Mouse (Mus musculus) hematopoietic stem cell, adult 5-6 weeks (primary cell): Measurements from ENCODE around the gene Gpr61. TPM values are rescaled to one million over a fixed set of nuclear protein-coding genes. Genes with fewer than 3 reads are reported as not detected.

Experiments used
- ATAC-seq, 2 experiments: fragments of 125-278 bp in 1 of 2; replicated peaks in 1 of 2; 2 replicates each; pipeline ENCODE4 v1.8.0; 2016 to 2017; ENCODE audit warnings: inconsistent platforms in 2 of 2, mild to moderate bottlenecking in 2 of 2, moderate number of reproducible peaks in 2 of 2, low read depth in 1 of 2, moderate TSS enrichment in 1 of 2; ENCODE audit not compliant: low FRiP score in 2 of 2, poor library complexity in 2 of 2, severe bottlenecking in 2 of 2, insufficient read depth in 1 of 2, low TSS enrichment in 1 of 2
- total RNA-seq: library from RNA; stranded (forward); fragments of 172-1452, 232-1000 nt; gene quantifications from 2 replicates; pipeline ENCODE4 v1.2.3, GENCODE M21; 2017

The Gpr61 gene
- total RNA-seq, 1 experiment from 2014 or later = not detected

DNA sequence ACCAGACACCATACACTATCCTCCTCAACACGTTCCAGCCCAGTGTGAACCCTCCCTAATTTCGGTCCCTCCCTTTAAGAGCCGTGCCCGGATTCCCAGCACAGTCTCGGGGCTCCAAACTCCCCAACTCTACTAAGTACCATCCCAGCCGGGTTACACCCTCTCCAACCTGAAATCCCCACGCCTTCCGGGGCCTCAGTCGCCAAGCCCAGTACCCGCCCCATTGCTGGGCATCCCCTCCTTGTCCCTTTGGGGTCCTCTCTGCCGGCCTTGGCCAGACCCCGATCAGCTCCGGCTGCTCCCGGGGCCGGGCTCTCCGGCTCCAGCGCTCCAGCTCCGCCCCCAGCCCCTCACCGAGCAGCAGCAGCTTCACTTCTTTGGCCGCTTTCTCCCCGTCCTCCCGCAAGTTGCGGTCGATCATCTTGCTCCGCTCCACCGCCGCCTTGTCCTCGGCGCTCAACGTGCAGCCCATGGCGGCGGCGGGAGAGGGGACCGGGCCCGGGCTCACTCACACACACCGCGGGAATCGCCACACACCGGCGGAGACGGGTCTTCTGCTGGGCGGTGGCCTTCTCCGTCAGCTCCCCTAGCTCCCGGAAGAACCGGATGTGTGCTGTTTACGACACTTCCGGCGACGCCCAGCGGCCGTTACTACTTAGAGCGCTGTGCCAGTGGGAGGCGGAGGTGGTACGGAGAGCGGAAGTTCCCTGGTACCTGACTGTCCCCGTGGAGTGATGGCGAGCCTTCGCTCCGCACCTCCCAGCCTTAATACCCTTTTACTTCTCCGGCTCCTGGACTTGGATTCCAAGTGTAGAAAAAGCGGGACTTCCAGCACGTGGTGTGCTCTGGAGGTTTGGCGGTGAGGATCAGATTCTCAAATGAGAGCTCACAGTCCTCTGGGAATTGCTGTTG is 8.9 kb downstream of the Gpr61 start, which contains the start of gene Gnai3:
Gene Gnai3, minus strand, starts transcription at position 613 of the 912 bp plus-strand sequence.
- peak; percentile 92 to 98 for ATAC-seq

DNA sequence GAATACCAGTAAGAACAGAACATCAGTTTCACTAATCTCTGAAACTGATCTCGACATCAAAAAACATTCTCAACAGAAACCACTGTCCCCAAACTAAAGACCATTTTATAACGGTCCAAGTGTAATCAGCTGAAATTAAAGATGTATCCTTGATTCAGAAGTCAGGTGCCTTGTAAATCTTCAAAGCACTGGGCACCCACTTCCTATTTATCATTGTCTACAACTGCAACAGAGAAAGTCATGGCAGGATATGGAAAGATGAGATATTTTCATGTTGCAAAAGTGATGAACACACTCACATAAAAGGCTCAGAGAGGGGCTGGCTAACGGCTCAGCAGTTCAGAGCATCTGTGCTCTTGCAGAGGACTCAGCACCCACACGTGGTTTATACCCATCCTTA is 13.9 kb downstream of the Gpr61 start:
- ATAC-seq = no peak

DNA sequence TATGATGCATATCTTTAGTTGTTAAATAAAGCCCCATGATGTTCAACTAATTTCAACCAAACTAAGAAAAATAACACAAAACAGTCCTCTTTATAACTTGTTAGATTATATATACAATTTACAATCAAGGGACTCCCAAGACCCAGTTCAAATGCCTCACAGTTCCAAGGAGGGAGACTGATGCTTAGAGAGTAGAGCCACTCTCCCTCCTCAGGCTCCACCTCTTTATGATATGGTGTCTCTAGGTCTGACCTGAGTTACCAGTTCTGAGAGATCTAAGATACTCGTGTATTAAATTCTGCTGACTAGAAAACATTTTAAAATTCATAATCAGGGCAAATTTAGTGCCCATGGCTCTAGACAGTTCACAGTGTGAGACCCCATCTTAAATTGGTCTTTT is 15.6 kb downstream of the Gpr61 start:
- ATAC-seq = no peak

DNA sequence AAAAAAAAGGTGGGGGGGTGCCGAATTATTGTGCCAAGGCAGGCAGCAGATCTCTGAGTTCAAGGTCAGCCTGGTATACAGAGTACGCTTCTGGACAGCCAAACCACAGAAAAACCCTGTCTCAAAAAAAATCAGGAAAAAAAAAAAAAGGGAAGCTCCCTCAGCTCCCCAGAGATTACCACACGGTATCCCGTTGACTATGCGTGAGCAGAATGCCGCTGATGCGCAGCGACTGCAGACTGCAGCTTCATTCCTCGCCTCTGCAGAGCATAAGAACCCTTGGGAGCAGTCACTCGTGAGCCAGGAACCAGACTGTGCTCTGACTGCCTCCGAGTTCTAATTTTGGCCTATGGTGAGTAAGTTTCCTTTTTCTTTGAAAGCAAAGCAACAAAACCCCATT is 20.0 kb downstream of the Gpr61 start:
- ATAC-seq = 0 out of 4 replicates have a peak, but pooled peaks of 1 of the 2 experiments have one; percentile 18

DNA sequence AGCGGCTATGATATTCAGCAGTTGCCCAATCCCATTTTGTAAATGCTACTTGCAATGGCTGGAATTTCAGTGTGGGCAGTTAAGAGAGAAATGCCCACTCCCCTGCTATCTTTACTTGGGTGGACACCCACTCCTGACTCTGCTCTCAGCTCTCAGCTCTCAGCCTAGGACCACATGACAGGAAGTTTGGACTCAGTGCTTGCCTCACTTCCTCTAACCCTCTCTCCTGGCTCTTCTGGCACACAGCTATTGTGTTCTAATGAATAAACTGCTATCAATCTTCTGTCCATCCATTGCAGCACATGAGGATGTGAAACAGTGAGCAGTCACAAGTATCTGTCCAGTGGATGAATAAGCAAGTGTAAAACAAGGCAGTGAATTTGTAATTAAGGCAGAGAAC is 22.2 kb downstream of the Gpr61 start:
- peak in 1 of 2 experiments; percentile 52; a peak in 1 of 4 replicates for ATAC-seq

DNA sequence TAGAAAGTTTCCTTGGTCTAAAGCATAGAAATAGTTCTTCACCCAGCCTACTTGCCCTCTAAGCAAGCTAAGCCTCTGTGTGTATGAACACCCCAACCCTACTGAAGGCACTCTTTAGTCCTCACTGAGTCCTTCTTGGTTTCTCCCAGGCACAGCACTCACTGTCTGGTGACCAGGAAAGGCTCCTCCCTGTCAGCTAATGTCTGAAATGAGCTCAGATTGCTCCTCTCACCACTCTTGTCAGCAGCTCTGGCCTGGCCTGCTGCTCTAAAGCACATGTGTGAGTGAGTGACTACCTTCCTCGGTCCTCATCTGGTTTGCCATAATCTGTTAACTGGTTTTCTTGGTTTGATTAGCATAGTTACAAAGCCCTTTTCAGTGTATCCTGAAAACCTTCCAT is 22.9 kb downstream of the Gpr61 start:
- ATAC-seq = no peak

DNA sequence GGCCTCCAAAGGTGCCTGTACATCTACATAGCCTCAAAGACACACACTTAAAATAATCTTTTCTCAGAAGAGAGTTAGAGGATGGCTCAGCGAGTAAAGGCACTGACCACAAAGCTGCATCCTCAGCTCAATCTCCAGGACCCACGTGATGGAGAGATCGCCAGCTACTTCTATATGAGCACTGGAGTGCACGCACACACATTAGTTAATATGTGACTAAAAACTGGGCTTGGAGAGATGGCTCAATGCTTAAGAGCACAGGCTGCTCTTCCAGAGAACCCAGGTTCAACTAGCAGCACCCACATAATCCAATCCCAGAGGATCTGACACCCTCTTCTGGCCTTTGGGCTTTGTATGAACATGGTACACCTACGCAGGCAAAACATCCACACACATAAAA is 23.5 kb downstream of the Gpr61 start:
- ATAC-seq = no peak

DNA sequence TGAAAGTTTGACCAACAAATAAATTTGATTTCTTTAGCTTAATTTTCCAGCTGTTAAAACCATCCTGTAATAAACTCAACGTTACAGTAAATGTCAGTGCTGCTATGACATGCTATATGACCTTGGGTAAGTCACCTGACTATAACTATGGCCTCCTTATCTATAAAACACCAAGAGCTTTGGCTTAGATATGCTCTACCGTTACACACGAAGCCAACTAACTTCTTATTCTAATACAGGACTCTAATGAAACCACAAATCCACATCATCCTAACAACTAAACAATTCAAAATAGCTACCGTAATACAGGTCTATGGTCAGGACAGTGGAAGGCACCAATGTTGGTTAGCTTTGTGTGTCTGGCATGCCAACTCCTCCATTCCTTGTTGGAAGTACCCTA is 24.9 kb downstream of the Gpr61 start:
- no peak for ATAC-seq

DNA sequence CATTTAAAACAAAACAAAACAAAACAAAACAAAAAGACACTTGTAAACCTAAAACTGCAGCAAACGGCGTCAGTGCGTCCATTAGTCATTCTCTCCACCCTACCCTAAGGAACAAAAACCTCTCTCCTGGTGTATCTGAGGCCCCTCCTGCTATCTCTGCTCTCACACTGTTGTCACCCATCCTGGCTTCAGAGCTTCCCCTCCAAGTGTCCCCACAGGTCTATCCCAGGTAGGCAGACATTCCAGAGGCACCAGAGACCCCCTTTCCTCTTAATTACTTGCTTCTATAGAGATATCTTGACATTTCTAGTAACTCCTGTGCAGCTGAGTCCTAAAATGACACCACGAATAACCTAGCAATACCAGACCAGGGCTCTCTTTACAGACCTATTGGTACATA is 25.3 kb downstream of the Gpr61 start:
- no peak for ATAC-seq

DNA sequence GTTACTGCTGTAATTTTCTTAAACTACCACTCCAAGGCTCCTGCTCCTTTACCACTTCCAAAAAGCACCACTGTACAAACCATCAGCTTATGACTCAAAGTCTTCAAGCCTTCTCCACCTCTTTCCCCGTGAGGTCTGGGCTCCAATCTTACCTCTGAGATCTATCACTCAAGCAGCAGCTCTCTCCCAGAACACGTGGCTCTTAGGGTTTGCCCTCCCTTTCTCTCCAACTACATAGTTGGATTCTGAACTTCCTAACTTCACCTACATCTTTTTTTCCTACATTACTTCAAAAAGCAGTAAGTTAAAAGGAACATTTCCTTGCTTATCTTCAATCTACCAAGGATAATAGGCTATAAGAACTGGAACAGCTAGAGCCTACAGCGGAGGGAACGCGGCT is 26.2 kb downstream of the Gpr61 start:
- no peak for ATAC-seq

DNA sequence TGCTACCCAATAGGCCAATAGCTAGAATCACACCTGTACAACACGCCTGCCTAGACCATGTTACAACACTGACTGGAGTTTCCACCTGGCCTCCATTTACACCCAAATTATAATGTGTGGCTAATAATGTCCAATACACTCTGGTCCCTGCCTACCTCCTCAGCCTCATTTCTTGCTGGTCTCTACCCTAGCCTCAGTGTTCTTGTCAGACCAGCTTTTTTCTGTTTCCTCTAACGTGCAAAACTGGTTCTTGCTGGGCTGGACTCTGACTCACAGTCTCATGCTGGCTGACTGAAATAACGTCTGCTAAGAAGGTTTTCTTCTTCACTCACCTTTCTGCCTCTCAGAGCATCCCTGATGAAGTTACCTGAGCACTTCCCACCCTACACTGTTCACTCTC is 28.4 kb downstream of the Gpr61 start:
- no peak for ATAC-seq

DNA sequence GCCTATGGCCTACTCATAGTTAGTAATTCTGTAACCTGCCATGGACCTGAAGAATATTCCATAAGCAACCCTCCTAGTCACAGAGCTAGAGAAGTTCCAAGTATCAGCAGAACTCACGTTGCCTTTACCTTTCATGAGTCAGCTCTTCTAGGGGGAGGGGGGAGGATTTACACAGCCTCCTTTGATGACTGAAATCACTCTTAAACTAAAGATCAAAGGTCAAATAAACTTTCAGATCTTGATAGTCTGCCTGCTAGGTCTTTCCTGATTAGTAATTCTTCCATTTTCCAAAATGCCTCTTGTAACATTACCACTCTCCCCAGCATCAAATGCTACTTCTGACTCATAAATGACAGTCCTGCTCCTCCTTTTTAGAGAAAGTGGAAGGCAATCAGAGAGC is 30.6 kb downstream of the Gpr61 start:
- no peak for ATAC-seq

DNA sequence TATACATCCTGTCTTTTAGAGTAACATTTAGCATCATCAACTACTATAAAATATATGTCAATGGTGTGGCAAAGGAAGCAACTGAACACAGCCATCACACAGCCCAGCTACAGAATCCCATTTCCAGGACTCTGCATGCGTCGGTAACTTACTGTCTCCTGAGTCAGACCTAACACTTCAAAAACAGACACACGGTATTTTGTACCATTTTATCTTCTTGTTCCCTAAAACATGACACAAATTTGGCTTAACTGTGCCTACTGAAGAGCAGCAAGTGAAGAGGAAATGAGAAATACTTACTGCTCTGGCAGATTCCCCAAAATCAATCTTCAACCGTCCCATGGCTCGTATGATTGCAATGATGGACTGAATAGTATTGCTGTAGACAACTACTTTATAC is 31.4 kb downstream of the Gpr61 start:
- no peak for ATAC-seq

DNA sequence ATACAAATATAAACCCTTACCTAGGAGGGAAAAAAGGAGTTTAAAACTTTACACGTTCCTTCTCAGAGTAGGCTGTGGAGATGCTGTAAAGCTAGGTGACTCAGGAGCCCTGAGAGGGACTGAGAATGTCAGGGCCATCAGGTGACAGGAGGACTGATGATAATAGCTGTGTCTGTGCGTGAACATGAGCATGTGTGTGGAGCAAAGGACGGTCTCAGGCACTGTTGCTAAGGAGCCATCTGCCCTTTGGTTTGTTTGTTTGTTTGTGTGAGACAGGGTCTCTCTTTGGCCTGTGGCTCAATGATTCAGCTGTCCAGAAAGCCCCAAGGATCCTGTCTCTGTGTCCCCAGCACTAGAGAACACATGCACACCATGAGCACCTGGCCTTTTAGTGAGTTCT is 33.6 kb downstream of the Gpr61 start:
- ATAC-seq = no peak

DNA sequence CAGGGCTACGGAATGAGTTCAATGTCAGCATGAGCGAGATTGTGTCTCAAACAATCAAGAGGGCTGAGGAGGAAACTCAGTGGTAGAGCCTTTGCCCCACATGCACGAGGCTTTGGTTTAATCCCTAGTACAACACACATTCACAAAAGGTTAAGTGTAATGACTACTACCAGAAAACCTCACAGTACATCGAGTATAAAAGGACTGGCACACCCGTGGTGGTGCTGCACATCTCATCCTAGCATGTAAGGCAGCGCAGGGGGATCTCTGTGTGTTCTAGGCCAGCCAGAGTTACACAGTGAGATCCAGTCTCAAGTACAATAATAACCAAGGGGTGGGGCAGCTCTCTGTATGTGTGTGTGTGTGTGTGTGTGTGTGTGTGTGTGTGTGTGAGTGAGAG is 37.2 kb downstream of the Gpr61 start:
- no peak for ATAC-seq

DNA sequence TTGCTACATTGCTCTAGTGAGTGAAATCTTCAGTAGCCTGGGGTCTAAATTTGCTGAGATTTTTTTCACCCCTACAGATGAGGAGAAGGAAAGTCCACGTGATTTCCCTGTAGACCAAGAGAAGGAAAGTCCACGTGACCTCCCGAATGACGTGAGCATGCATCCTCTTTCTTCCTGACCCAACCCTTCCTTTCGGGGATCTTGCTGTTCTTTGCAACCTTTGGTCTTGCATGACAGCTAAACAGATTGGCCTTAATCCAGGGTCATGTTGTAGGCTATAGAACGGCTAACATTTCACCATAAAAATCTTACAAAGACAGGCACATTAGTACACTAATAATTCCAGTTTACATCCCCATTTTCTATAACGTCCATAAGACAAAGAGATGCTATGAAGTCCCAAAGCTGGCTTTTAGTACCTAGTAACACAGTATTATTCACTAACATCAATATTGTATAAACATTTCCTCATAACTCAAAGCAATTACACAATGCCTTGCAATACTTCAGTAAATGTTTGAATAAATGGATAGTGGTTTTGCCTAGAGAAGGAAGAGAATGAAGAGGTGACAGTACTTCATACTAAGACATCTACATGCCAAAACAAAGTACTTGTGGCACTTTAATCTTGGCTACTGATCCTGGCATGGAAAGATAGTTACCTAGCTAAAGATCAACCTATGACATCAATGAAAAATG is 40.9 kb downstream of the Gpr61 start:
- no peak for ATAC-seq

DNA sequence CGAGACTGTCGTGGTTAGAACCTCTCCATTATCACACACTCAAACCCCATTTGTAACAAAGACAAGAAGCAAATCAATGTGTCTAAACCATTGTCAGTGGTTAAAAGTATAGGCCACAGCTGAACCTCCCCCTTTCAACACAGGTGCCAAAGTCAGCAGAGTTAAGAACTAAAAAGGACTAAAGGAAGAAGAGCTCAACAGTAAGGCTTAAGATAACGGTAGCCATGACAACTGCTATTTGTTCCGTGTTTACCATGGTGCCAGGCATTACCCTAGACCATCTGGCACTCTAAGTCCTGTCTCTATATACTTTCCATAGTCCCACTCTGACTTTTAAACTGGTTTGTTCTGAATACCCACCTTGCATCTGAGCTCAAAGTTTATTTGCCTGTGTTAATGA is 42.0 kb downstream of the Gpr61 start:
- no peak for ATAC-seq

DNA sequence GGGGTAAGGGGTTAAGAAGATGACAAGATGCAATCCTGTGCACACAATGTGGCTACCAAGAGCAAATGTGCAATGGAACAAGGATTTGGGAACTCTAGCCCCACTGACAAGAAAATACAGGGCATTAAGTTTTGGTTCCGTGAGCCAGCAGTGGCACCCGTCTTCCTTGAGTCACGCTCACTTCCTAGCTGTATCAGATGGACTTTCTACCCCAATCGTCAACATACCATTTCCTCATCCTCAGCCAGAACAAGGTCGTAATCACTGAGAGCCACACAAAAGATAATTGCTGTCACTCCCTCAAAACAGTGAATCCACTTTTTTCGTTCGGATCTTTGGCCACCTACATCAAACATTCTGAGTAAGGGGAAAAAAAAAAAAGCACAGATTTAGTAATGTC is 42.4 kb downstream of the Gpr61 start:
- ATAC-seq = no peak
